Mouse (Mus musculus): ENCODE data around the gene Gm17416.

Gene Gm17416

DNA sequence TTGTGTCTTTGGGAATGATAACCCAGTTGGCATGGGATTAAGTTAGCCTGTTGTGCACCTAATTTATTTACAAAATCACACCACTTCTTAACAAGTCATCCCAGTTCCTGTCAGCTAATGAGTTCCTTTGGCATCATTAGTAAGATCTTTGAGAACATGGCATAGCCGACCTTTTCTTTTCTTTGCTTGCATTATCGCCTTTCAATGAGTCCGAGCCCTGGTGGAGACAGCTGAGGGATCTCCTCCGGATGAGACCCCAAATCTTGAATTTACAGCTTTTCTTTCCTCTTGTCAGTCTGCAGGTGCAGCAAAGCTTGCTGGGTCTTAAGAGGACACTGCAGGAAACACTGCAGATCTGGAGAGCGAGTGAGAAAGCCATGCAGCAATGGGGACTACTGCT lies at the start of gene Gm17416:
TSS of gene Gm17416 (plus strand) at position 301 of the 400 bp plus-strand sequence.
- DNase-seq (ENCODE audit: low read depth), result no peak

DNA sequence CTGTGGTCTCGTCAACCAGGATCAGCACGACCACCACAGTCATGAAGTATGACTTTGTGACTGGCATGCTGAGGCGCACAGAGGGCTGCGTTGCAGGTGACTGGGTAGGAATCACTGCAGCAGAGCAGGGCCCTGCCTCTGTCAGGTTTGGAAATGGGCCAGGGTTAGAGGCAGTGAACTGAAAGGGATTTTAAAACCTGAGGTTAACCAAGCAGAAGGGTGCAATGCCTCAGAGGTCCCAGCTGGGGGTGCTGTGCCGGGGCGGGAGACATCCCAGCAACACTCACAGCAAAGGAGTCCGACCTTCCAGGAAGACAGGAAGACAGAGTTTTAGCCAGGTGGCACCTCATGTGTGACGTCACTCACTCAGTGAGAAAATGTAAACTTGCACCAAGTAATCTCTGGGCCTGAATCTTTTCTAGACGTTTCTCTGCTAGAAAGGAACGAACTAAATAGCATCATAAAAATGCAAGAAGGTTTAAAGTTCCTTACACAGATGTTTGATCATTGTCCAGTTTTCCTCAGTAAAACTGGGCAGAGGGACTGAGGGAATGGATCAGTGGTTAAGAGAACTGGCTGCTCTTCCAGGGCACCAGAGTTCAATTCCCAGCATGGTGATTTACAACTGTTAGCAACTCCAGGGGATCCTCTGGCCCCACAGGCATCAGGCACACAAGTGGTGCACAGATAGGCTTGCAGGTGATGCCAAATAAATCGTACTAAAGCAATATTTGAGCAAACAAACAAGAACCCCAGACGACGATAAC lies 29.0 kb upstream of the Gm17416 start, which contains the start of gene Defb29:
TSS of gene Defb29 (minus strand) at position 155 of the 767 bp plus-strand sequence.
- DNase-seq (ENCODE audit: low read depth), result peak; percentile 8

DNA sequence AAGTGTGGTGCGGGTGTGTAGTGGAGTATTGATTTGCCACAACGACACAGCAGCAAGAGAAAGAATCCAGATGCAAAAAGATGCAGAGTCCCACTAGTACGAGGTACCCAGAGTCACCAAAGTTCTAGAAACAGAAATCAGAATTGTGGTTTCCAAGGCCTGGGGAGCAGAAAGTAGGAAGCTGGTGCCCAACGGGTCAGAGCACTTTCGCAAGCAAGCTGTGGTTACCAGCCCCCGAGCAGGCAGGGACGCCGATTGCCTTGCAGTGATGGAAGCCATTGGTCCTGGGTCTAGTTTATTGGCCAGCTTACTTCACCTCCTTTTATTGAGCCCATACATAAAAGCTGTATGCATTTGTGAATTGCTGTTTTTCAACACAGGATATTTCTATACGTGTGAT lies 27.2 kb upstream of the Gm17416 start:
- DNase-seq (ENCODE audit: low read depth), result no peak

DNA sequence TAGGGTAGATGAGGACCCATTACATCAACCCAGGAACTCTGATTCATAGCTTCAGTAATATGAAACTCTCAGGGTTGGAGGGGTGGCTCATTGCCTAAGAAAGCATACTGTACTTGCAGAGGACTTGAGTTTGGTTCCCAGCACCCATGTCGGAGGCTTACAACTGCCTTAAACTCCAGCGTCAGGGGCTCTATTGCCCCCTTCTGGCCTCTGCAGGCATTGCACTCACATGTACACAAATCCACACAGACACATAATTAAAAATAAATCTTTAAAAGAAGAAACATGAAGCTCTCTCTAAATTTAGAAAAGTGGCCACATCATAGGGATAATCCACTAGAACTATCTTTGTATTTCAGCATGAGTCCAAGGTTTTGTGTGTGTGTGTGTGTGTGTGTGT lies 26.2 kb upstream of the Gm17416 start:
- no peak for DNase-seq (ENCODE audit: low read depth)

GRCm38 (mm10) chr2:152543478-152543877 lies 25.7 kb upstream of the Gm17416 start:
- DNase-seq (ENCODE audit: low read depth), result no peak

GRCm38 (mm10) chr2:152544691-152545090 lies 24.4 kb upstream of the Gm17416 start:
- peak; percentile 68 for DNase-seq (ENCODE audit: low read depth)

GRCm38 (mm10) chr2:152548124-152548523 lies 21.0 kb upstream of the Gm17416 start:
- no peak for DNase-seq (ENCODE audit: low read depth)

- peak; percentile 85 for DNase-seq (ENCODE audit: low read depth)
Measured at GRCm38 (mm10) chr2:152553774-152554423, 15.2 kb upstream of the Gm17416 start.

DNA sequence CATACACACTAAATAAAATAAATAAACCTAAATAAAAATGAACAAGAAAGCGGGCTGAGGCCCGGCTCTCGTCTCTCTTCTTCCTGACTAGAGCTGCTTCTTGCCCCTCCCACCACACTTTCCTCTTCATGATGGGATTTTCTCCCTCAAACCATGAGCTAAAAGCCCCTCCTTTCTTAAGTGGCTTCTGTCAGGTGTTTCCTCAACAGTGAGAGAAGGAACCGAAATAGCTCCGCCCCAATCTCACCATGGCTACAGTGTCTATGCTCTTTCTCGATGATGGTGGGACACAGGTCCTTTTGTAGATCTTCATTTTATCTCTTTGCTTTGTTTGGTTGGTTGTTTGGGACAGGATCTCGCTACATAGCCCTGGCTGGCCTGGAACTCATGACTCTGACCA lies 12.5 kb upstream of the Gm17416 start:
- DNase-seq (ENCODE audit: low read depth), result no peak

DNA sequence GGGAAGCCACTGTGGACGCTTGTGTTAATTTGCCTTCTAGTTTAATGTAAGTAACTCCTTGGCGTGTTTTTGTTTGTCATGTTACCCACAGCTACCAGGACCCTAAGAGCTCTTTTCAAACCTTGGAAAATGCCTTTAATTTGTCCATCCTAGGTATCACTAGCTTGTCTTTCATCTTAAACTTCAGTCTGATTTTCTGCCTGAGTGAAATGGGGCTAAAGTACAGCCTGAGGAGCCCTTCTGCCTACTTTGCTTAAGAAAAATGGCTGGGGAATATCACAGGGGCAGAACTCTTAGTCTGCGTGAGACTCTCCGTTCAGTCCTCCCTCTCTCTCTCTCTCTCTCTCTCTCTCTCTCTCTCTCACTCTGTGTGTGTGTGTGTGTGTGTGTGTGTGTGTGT lies 743 bp downstream of the Gm17416 start:
- DNase-seq (ENCODE audit: low read depth), result no peak

GRCm38 (mm10) chr2:152570313-152570712 lies 1.2 kb downstream of the Gm17416 start:
- DNase-seq (ENCODE audit: low read depth), result no peak

DNA sequence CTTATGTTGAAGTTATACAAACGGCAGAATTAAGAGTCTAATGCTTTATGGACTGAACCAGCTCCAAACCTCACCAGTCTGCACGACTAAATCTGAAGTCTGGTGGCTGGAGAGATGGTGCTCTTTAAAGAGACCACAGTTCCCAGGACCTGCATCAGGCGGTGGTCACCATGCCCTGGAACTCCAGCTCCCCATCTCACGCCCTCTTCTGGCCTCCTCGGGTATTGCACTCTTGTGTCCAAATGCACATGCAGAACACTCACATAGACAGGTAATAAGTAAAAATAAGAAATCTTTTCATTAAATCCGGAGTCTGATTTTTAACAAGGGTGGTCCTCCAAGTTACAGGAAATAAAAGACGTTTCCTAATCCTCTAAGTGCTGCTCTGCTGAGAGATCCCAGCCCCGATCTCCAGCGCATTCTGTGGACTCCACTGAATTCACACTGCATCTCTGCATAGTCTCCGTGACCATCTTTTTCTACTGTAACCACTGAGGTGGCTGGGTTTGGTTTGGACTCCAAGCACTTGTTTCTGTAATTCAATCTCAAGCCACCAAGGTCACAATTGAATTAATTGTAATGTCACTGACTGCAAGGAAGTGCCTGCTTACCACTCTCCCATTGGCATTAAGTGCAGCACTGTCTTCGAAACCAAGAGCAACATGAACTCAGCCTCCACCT lies 3.1 kb downstream of the Gm17416 start, which contains the start of gene Defb21:
TSS of gene Defb21 (plus strand) at position 631 of the 681 bp plus-strand sequence.
- peak; percentile 22 for DNase-seq (ENCODE audit: low read depth)

DNA sequence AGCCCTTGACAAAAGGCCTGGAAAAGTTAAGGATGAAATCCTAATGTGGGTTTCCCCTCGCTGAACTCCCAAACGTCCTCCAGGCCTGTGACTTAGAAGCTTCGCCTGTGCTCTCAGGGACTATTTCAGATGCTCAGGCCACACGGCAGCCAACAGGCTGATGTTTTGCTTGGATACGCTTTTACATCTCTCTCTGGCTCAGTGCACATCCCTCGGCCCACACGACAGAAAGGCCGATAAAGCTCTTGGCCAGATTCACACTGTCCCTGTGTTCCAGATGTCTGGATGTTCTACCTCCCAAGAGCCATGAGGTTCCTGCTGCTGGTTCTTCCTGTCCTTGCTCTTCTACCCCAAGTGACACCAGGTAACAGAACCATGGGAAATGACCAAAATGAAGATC lies 4.3 kb downstream of the Gm17416 start:
- no peak for DNase-seq (ENCODE audit: low read depth)

DNA sequence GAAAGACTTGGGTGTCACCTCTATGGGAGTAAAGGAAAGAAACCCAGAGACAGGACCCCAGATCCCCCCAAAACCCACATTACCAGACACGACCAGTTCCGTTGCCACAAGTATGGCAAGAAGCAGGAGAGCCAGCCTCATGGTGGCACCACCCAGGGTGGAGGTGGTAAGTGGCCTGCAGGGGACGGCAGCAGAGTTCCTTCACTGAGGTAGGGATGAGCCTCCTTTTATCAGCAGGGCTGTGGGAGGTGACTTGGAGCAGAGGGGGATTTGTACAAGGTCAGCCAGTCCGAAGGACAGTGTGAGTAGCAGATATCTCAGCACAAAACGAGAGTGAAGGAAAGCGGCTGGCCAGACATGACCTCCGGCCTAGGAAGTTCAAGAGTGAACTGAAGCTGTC lies 11.0 kb downstream of the Gm17416 start, which contains the start of gene Defb19:
TSS of gene Defb19 (minus strand) at position 206 of the 400 bp plus-strand sequence.
- DNase-seq (ENCODE audit: low read depth), result no peak

GRCm38 (mm10) chr2:152580612-152581011 lies 11.5 kb downstream of the Gm17416 start:
- DNase-seq (ENCODE audit: low read depth), result no peak

DNA sequence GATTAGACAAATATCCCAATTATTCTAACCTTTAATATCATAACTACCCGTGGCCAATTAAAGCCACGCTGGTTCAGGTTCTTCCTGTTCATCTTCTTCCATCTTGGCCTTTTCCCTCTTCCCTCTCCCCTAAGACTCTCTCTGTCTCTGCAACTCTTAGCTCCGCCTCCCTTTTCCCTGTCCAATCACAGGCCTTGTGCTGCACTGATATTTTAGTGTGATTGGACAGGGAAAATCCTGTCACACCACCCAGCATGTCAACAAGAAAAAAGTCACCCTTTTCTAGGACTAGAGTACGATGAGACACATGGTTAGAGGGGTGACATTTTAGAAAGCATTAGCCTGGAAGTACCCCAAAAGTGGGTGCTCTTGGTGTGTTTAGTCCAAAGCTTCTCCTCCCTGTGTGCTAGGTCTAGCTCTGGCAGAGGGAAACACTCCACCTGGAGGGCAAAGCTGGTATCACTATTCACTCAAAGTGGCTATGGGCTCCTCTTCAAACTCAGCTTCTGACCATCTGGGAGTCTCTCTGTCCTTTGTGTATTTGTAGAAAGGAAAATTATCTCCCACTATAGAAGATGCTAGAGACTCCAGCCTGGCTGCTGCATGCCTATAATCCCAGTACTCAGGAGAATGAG lies 17.9 kb downstream of the Gm17416 start:
- DNase-seq (ENCODE audit: low read depth), result peak; percentile 50

- no peak for DNase-seq (ENCODE audit: low read depth)
Measured at GRCm38 (mm10) chr2:152588450-152588849, 19.3 kb downstream of the Gm17416 start.

- DNase-seq (ENCODE audit: low read depth), result no peak
Measured at GRCm38 (mm10) chr2:152589021-152589420, 19.9 kb downstream of the Gm17416 start.

GRCm38 (mm10) chr2:152599299-152599698 lies 30.2 kb downstream of the Gm17416 start, which contains the start of gene Defb45:
TSS of gene Defb45 (minus strand) at chr2:152599399.
- no peak for DNase-seq (ENCODE audit: low read depth)

DNA sequence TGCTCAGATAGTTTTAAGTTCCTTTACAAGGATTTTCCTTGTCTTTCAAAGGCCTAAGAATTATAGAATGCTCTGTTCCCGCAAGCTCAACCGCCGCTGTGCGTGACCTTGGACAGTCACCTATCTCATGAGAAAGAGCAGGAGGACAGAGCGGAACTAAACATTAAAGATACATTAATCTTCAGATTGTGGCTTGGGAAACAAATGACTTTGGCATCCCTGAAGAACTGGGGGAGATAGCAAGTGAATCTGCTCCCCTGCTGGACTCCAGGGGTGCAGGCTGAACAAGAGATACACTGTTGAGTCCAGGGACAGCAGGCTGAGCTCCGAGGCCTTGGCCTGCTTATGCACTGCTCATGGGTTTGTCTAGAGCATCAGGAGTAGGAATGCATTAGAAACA lies 30.9 kb downstream of the Gm17416 start:
- DNase-seq (ENCODE audit: low read depth), result no peak

DNA sequence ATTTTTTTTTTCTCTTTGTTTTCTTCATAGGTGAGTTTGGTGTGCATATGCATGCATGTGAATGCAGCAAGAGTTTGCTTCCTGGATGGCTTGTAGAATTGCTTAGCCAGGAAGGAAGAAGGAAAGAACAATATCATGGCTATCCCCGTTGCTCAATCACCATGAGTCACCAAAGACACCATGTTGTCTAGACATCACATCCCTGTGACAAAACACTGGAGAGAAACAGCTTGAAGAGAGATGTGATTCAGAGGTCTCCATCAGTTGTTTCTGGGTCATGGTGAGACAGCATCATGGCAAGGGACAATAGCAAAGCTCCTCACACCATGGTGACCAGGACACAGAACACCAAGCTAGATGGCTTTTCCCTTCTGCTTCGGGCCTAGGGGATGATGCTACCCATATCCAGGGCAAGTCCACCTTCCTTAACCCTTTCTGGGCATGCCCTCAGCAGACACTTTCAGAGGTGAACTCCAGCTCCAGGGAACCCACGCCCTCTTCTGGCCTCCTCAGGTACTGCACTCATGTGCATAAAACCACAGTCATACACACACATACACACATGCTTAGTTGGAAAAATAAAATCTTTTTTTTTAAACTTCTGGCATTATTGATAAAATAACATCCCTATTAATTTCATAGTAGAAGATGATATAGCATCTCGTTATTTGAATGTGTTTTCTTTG lies 32.3 kb downstream of the Gm17416 start:
- DNase-seq (ENCODE audit: low read depth), result no peak

DNA sequence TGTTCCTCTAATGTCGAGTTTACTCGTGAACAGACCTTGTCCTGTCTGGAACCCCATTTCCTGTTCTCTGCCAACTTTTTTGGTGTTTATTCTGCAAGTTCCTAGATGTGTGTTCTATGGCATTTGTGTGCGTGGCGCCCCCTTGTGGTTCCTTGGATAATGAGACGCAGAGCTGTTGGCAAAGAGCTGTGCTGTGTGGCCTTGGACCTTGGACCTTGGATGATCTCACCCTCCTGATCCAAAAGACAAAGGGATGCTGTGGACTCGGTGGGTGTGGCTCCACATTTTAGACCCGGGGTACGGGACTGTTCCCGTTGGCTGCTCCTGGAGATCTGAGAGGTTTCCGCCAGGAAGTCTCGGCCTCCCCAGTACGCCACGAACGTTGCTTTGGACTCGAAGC lies 34.9 kb downstream of the Gm17416 start, which contains the start of gene Defb36:
TSS of gene Defb36 (plus strand) at position 271 of the 400 bp plus-strand sequence.
- peak; percentile 52 for DNase-seq (ENCODE audit: low read depth)
